Mouse (Mus musculus) hindbrain, embryonic 16.5 days (tissue): ENCODE measurements around the gene Ctnna3. TPM values are rescaled to one million over a fixed set of nuclear protein-coding genes. Genes with fewer than 3 reads are reported as not detected.
A peak's percentile ranks its signal among the peaks of the same experiment; 100 is the strongest.
"Not testable (repeated sequence)": the region's sequence is repeated elsewhere in the genome, so short reads cannot be mapped to it uniquely, and the experiment has no call there.

Source experiments
- ATAC-seq: fragments of 200-750 bp; cut with Nextera tagmentation; 2 replicates; pipeline ENCODE4 v1.8.0; 2017; ENCODE audit warnings: moderate TSS enrichment, moderate library complexity
- H3K27ac ChIP-seq: fragments of 300-500 bp; sonication (generic); 2 replicates; pipeline ENCODE4 v1.5.1; 2014; ENCODE audit warnings: low read depth, mild to moderate bottlenecking, control low read depth, low read length, moderate library complexity
- H3K27me3 ChIP-seq: fragments of 300-500 bp; sonication (generic); replicated peaks from 2 replicates; pipeline ENCODE4 v1.6.1; 2014; ENCODE audit warnings: low read length; ENCODE audit not compliant: control insufficient read depth, insufficient read depth
- H3K36me3 ChIP-seq: fragments of 300-500 bp; sonication (generic); 2 replicates; pipeline ENCODE4 v1.6.1; 2014; ENCODE audit warnings: mild to moderate bottlenecking, low read length, moderate library complexity, mixed read lengths; ENCODE audit not compliant: control insufficient read depth, insufficient read depth
- H3K4me1 ChIP-seq: fragments of 300-500 bp; sonication (generic); 2 replicates; pipeline ENCODE4 v1.6.1; 2014; ENCODE audit warnings: low read depth, low read length; ENCODE audit not compliant: control insufficient read depth, insufficient read depth
- H3K4me2 ChIP-seq: fragments of 300-500 bp; sonication (generic); 2 replicates; pipeline ENCODE4 v1.6.1; 2014; ENCODE audit warnings: mild to moderate bottlenecking, low read length, control low read depth, moderate library complexity
- H3K4me3 ChIP-seq: fragments of 300-500 bp; sonication (generic); 2 replicates; pipeline ENCODE4 v1.5.1; 2014; ENCODE audit warnings: mild to moderate bottlenecking, low read length, control low read depth, moderate library complexity
- H3K9ac ChIP-seq: fragments of 300-500 bp; sonication (generic); 2 replicates; pipeline ENCODE4 v1.6.1; 2014; ENCODE audit warnings: low read depth, mild to moderate bottlenecking, control low read depth, low read length, moderate library complexity
- H3K9me3 ChIP-seq: fragments of 300-500 bp; sonication (generic); 2 replicates; pipeline ENCODE4 v1.6.1; 2014; ENCODE audit warnings: mild to moderate bottlenecking, low read length, moderate library complexity; ENCODE audit not compliant: control insufficient read depth
- WGBS: fragments of 180-500 bp; shearing (Covaris S2); extraction: QIAGEN DNeasy Blood & Tissue Kit; methylation state at CpG from one replicate; pipeline ENCODE4 v1.1.7; 2014; 5-methylcytosine and 5-hydroxymethylcytosine counted together
- polyA plus RNA-seq: library from polyadenylated mRNA; unstranded; fragments of >200 nt; fragmentation: Nextera tagmentation; extraction: Ambion mirVana; gene quantifications from 2 replicates; pipeline ENCODE4 v1.2.1, GENCODE M21; 2015

Gene Ctnna3
- polyA plus RNA-seq, 1 experiment from 2014 or later, result 2.3 TPM

- 82% methylated on average over 2 of the region's 2 CpGs for WGBS
- no peak overlapping the region for H3K27ac ChIP-seq
- H3K4me3 ChIP-seq, result no peak overlapping the region
- H3K9ac ChIP-seq, result no peak overlapping the region
- no peaks in the 10 kb centered on the region for H3K9me3 ChIP-seq
- H3K36me3 ChIP-seq, result no peaks in the 10 kb centered on the region
- no peaks in the 10 kb centered on the region for H3K4me1 ChIP-seq
- no peak for ATAC-seq
- no peak overlapping the region for H3K4me2 ChIP-seq
- no peaks in the 10 kb centered on the region for H3K27me3 ChIP-seq
These were observed 1214.1 kb downstream of the Ctnna3 start for GRCm38 (mm10) chr10:64643976-64644375.

- H3K36me3 ChIP-seq, result no peaks in the 10 kb centered on the region
- H3K9me3 ChIP-seq, result no peaks in the 10 kb centered on the region
- H3K27ac ChIP-seq, result no peak overlapping the region
- no peak overlapping the region for H3K4me3 ChIP-seq
- no peaks in the 10 kb centered on the region for H3K27me3 ChIP-seq
- 83% methylated on average over 4 of the region's 4 CpGs for WGBS
- H3K4me1 ChIP-seq, result no peaks in the 10 kb centered on the region
- no peak overlapping the region for H3K4me2 ChIP-seq
- H3K9ac ChIP-seq, result no peak overlapping the region
- no peak for ATAC-seq
These were observed 1231.3 kb downstream of the Ctnna3 start for GRCm38 (mm10) chr10:64661190-64661589.

GRCm38 (mm10) chr10:64671469-64671868, 1241.6 kb downstream of the Ctnna3 start:
- no peak for ATAC-seq
- no peaks in the 10 kb centered on the region for H3K36me3 ChIP-seq
- H3K27me3 ChIP-seq, result no peaks in the 10 kb centered on the region
- no peak overlapping the region for H3K27ac ChIP-seq
- H3K4me3 ChIP-seq, result no peak overlapping the region
- no peak overlapping the region for H3K9ac ChIP-seq
- no peaks in the 10 kb centered on the region for H3K9me3 ChIP-seq
- H3K4me1 ChIP-seq, result no peaks in the 10 kb centered on the region
- H3K4me2 ChIP-seq, result no peak overlapping the region
- 75% methylated on average over 2 of the region's 2 CpGs for WGBS

DNA sequence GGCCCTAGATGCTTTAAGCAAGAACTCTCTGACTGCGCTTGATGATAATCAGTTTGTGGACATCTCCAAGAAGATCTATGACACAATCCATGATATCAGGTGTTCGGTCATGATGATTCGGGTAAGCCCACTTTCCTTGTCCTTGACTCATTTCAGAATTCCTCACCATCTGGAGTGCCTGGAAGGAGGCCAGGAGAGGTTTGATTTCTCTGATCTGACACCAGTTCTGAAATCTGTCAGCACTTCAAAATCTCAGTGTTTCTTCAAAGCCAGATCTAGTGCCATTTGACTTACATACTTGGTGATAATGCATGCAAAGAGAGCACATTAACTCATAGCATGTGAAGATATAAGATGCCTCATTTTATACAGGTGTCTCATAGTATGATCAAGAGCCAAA, 1245.9 kb downstream of the Ctnna3 start:
- no peaks in the 10 kb centered on the region for H3K36me3 ChIP-seq
- H3K4me3 ChIP-seq, result no peak overlapping the region
- no peak for ATAC-seq
- no peaks in the 10 kb centered on the region for H3K9me3 ChIP-seq
- no peaks in the 10 kb centered on the region for H3K4me1 ChIP-seq
- H3K9ac ChIP-seq, result no peak overlapping the region
- no peak overlapping the region for H3K27ac ChIP-seq
- H3K4me2 ChIP-seq, result no peak overlapping the region
- 88% methylated on average over 3 of the region's 3 CpGs for WGBS
- H3K27me3 ChIP-seq, result no peaks in the 10 kb centered on the region

- 83% methylated on average over 2 of the region's 2 CpGs for WGBS
- no peaks in the 10 kb centered on the region for H3K27me3 ChIP-seq
- no peaks in the 10 kb centered on the region for H3K9me3 ChIP-seq
- H3K9ac ChIP-seq, result no peak overlapping the region
- ATAC-seq, result no peak
- no peak overlapping the region for H3K4me3 ChIP-seq
- no peaks in the 10 kb centered on the region for H3K36me3 ChIP-seq
- no peak overlapping the region for H3K4me2 ChIP-seq
- H3K4me1 ChIP-seq, result no peaks in the 10 kb centered on the region
- H3K27ac ChIP-seq, result no peak overlapping the region
These were observed 1280.1 kb downstream of the Ctnna3 start for GRCm38 (mm10) chr10:64710017-64710416.

- Histone ChIP-seq H3K27ac (no peak overlapping the region), H3K4me1 (no peaks in the 10 kb centered on the region), H3K27me3 (no peaks in the 10 kb centered on the region), H3K9ac (no peak overlapping the region), H3K4me3 (no peak overlapping the region), H3K9me3 (no peaks in the 10 kb centered on the region), H3K4me2 (peak overlapping the region; percentile 5; the same call in 1 of the 2 replicates), H3K36me3 (no peaks in the 10 kb centered on the region)
- WGBS, result 38% methylated on average over 9 of the region's 9 CpGs
- peak; percentile 85 for ATAC-seq
These were observed 1288.1 kb downstream of the Ctnna3 start for GRCm38 (mm10) chr10:64718036-64718435.

DNA sequence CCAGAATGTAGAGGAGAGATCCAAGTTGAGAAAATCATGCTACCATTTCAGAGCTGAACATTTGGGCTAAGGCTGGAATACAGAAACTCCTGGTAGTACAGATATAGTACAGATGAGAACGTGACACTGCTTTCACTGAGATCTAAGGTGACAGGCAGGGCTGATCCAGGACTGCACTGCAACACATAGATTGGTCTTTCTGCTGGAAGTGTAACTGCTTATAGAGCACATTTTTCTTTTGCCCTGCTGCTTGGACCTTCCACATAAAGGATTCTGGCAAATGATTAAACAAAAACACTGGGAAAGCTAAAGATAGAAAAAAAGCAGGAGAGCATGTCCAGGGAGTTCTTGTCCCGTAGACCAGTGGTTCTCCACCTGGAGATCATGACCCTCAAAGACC, 1305.8 kb downstream of the Ctnna3 start:
- Histone ChIP-seq H3K27ac (no peak overlapping the region), H3K9me3 (no peaks in the 10 kb centered on the region), H3K9ac (no peak overlapping the region), H3K4me1 (no peaks in the 10 kb centered on the region), H3K4me3 (no peak overlapping the region), H3K36me3 (no peaks in the 10 kb centered on the region), H3K27me3 (no peaks in the 10 kb centered on the region), H3K4me2 (no peak overlapping the region)
- WGBS, result 82% methylated on average over 2 of the region's 2 CpGs
- ATAC-seq, result no peak

- Histone ChIP-seq H3K27ac (no peak overlapping the region), H3K4me2 (no peak overlapping the region), H3K9ac (no peak overlapping the region), H3K36me3 (no peaks in the 10 kb centered on the region), H3K4me3 (no peak overlapping the region), H3K9me3 (no peaks in the 10 kb centered on the region), H3K4me1 (no peaks in the 10 kb centered on the region), H3K27me3 (no peaks in the 10 kb centered on the region)
- ATAC-seq, result no peak
- 38% methylated on average over 2 of the region's 2 CpGs for WGBS
These were observed 1306.7 kb downstream of the Ctnna3 start for GRCm38 (mm10) chr10:64736616-64737015.

DNA sequence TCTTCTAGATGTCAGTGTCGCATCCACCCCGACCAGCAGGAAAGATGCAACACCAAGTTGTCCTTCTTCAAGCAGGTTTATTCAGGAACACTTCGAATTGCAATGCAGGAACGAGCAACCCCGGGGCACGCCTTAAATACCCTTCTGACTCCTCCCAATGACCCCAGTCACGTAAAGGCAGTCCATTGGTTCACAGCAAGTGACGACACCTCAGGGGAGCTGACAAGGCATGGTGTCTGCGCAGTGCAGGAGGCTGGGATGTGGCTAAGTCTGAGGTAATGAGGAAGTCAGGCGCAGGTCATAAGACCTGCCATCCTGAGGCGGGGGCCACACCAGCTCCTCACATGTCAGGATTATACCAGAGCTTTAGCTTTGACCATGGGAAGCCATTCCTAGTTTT, 1311.8 kb downstream of the Ctnna3 start:
- ATAC-seq, H3K36me3 ChIP-seq, H3K27me3 ChIP-seq, H3K4me1 ChIP-seq, H3K4me2 ChIP-seq, H3K4me3 ChIP-seq, H3K9me3 ChIP-seq, H3K9ac ChIP-seq, H3K27ac ChIP-seq: not testable (repeated sequence)
- 87% methylated on average over 11 of the region's 11 CpGs for WGBS

DNA sequence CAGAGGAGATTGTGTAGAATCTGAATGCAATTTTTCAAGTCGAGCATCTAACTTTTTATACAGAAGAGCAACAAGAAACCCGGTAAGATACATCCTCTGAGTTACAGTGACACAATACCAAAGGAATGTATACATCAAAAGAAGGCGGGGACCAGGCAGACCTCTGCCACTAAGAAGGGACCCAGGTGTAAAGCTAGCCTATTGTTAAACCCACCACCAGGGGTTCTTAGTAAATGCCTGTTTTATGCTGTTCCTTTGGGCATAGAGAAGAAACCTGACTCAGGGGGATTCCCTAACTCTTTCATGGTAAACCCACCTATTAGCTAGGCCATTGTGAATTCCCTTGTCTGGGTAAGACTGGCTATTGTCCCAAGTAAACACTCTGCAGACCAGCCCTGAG, 1314.2 kb downstream of the Ctnna3 start:
- H3K36me3 ChIP-seq, H3K4me3 ChIP-seq, H3K4me1 ChIP-seq, H3K27me3 ChIP-seq, H3K9ac ChIP-seq, H3K9me3 ChIP-seq, H3K27ac ChIP-seq, ATAC-seq, H3K4me2 ChIP-seq: not testable (repeated sequence)
- 37% methylated on average over 3 of the region's 3 CpGs for WGBS
